9 mouse cellular contexts compared by ENCODE assay signal in genomic region chr6:148047650-148047988, GRCm38 (mm10). TPM values are rescaled to one million over a fixed set of nuclear protein-coding genes. Genes with fewer than 3 reads are reported as not detected.
DNase-seq lines count a peak whose midpoint lies in the region; ATAC-seq and TF ChIP-seq lines count a peak whose summit lies in the region.
"Had no signal": no experiment of that assay in that cellular context is flagged by ENCODE, and none has a peak within 500 bp of the region (broad histone marks: within the 10 kb centered on the region; RNA-seq: fewer than 3 reads in every experiment).

No protein-coding gene starts in this region.

- no peaks in the 10 kb centered on the region for H3K9me3 ChIP-seq in heart, embryonic 11.5 days (replicated peaks; ENCODE audit: control insufficient read depth, low read length)
- H3K9me3 ChIP-seq in ES-Bruce4 (replicated peaks; ENCODE audit: control insufficient read depth, insufficient read depth, low read length, poor library complexity, severe bottlenecking), result no peaks in the 10 kb centered on the region
- H3K9me3 ChIP-seq in hindbrain, embryonic 10.5 days, result no peaks in the 10 kb centered on the region
- H3K9me3 ChIP-seq in midbrain, embryonic 12.5 days, result no peaks in the 10 kb centered on the region
- H3K9me3 ChIP-seq in liver, embryonic 12.5 days (replicated peaks), result no peaks in the 10 kb centered on the region

- no peak for DNase-seq in heart, adult 18-20 months
- DNase-seq in hindbrain, embryonic 10.5 days (ENCODE audit: low spot score), result no peak
- DNase-seq in gastrocnemius, postnatal 14 days, result no peak
- DNase-seq: thymus, adult 18-20 months had no signal

- no peaks in the 10 kb centered on the region for H3K36me3 ChIP-seq in heart, embryonic 11.5 days (ENCODE audit: control insufficient read depth, insufficient read depth, low read length)
- H3K36me3 ChIP-seq in ES-Bruce4 (ENCODE audit: control insufficient read depth, insufficient read depth, low read length, poor library complexity, severe bottlenecking), result no peaks in the 10 kb centered on the region
- no peaks in the 10 kb centered on the region for H3K36me3 ChIP-seq in hindbrain, embryonic 10.5 days
- H3K36me3 ChIP-seq in midbrain, embryonic 12.5 days, result no peaks in the 10 kb centered on the region
- H3K36me3 ChIP-seq in liver, embryonic 12.5 days, result no peaks in the 10 kb centered on the region

- H3K9ac ChIP-seq in heart, embryonic 11.5 days (ENCODE audit: low read depth, low read length), result no peak overlapping the region
- no peak overlapping the region for H3K9ac ChIP-seq in ES-Bruce4 (ENCODE audit: low read depth, poor library complexity, severe bottlenecking)
- peak overlapping the region; percentile 41 for H3K9ac ChIP-seq in midbrain, embryonic 12.5 days (replicated peaks)
- H3K9ac ChIP-seq in liver, embryonic 12.5 days, result no peak overlapping the region

- intact Hi-C loops in gastrocnemius, postnatal 14 days (cut with DNase I; ENCODE audit: low total_unique reads), result no loop called here

- peaks cover 15% of the 10 kb centered on the region for H3K27me3 ChIP-seq in heart, embryonic 11.5 days (ENCODE audit: control insufficient read depth, insufficient read depth, low read length)
- H3K27me3 ChIP-seq in ES-Bruce4 (ENCODE audit: control insufficient read depth, insufficient read depth, low read length, poor library complexity, severe bottlenecking), result no peaks in the 10 kb centered on the region; the same call in 1 of the 2 replicates
- peaks cover 30% of the 10 kb centered on the region for H3K27me3 ChIP-seq in hindbrain, embryonic 10.5 days (ENCODE audit: insufficient read depth, poor library complexity, severe bottlenecking)
- peaks cover 5% of the 10 kb centered on the region for H3K27me3 ChIP-seq in midbrain, embryonic 12.5 days
- H3K27me3 ChIP-seq in liver, embryonic 12.5 days (replicated peaks), result peaks cover 19% of the 10 kb centered on the region

- H3K4me2 ChIP-seq in heart, embryonic 11.5 days, result peak overlapping the region; percentile 72
- H3K4me2 ChIP-seq in midbrain, embryonic 12.5 days (replicated peaks), result peak overlapping the region; percentile 68
- H3K4me2 ChIP-seq in liver, embryonic 12.5 days, result no peak overlapping the region

- no peaks in the 10 kb centered on the region for H3K4me1 ChIP-seq in heart, embryonic 11.5 days (ENCODE audit: control insufficient read depth, insufficient read depth, low read length)
- H3K4me1 ChIP-seq in ES-Bruce4 (ENCODE audit: control insufficient read depth, insufficient read depth, low read length), result no peaks in the 10 kb centered on the region
- peaks cover 9% of the 10 kb centered on the region for H3K4me1 ChIP-seq in hindbrain, embryonic 10.5 days (replicated peaks)
- peaks cover 9% of the 10 kb centered on the region; the same call in 1 of the 2 replicates for H3K4me1 ChIP-seq in midbrain, embryonic 12.5 days
- H3K4me1 ChIP-seq in liver, embryonic 12.5 days, result no peaks in the 10 kb centered on the region

- no peak overlapping the region for H3K27ac ChIP-seq in heart, embryonic 11.5 days (ENCODE audit: low read depth, low read length)
- no peak overlapping the region for H3K27ac ChIP-seq in ES-Bruce4 (ENCODE audit: insufficient read depth, low read length)
- H3K27ac ChIP-seq in hindbrain, embryonic 10.5 days, result no peak overlapping the region
- no peak overlapping the region for H3K27ac ChIP-seq in midbrain, embryonic 12.5 days (replicated peaks)
- no peak overlapping the region for H3K27ac ChIP-seq in liver, embryonic 12.5 days

- no peak for TF ChIP-seq EP300 in ES-Bruce4 (IDR thresholded peaks at IDR 0.05; ENCODE audit: insufficient read depth, low read depth, low read length)

- peak overlapping the region; percentile 44; the same call in 1 of the 2 replicates for H3K4me3 ChIP-seq in heart, embryonic 11.5 days (ENCODE audit: low read depth, low read length)
- H3K4me3 ChIP-seq in ES-Bruce4 (ENCODE audit: low read depth, low read length), result peak overlapping the region; percentile 36; the same call in 1 of the 2 replicates
- peak overlapping the region; percentile 56 for H3K4me3 ChIP-seq in hindbrain, embryonic 10.5 days
- peak overlapping the region; percentile 41 for H3K4me3 ChIP-seq in midbrain, embryonic 12.5 days
- no peak overlapping the region for H3K4me3 ChIP-seq in liver, embryonic 12.5 days

- no peak for TF ChIP-seq POLR2A in ES-Bruce4 (IDR thresholded peaks at IDR 0.05; ENCODE audit: insufficient read depth, low read length)

- no peak for ATAC-seq in heart, embryonic 11.5 days (replicated peaks; ENCODE audit: insufficient number of reproducible peaks, low FRiP score, low TSS enrichment)
- ATAC-seq in midbrain, embryonic 12.5 days (ENCODE audit: low FRiP score, low read depth), result no peak
- ATAC-seq in monocyte, adult 5-6 weeks (replicated peaks; ENCODE audit: insufficient number of reproducible peaks, low FRiP score, low TSS enrichment, poor library complexity, severe bottlenecking), result no peak
- no peak for ATAC-seq in liver, embryonic 12.5 days

- TF ChIP-seq CTCF in ES-Bruce4 (IDR thresholded peaks at IDR 0.05; ENCODE audit: low read depth, low read length), result no peak

RNA-seq across cellular contexts. Expression of gene Far2, which starts 0.6 kb away (rescaled TPM):
- 1.5 and 2.0 TPM in 2 replicates for polyA plus RNA-seq in heart, embryonic 11.5 days (2014; fragmentation: Nextera tagmentation; extraction: Ambion mirVana)
- total RNA-seq in heart, adult 18-20 months (2021), result not detected
- 0.37 TPM in 1 of 2 replicates, not detected in the other for polyA plus RNA-seq in ES-Bruce4 (2011; ENCODE audit: insufficient read depth, insufficient read length, low read depth, missing spikeins)
- polyA plus RNA-seq in hindbrain, embryonic 10.5 days (2016; fragmentation: Nextera tagmentation; extraction: Ambion mirVana), result 1.5 and 1.8 TPM in 2 replicates
- polyA plus RNA-seq in midbrain, embryonic 12.5 days (2016; fragmentation: Nextera tagmentation; extraction: Ambion mirVana), result 4.0 and 4.4 TPM in 2 replicates
- total RNA-seq in gastrocnemius, postnatal 14 days (2021), result under 1 TPM; 0.09 to 0.10 TPM
- total RNA-seq in monocyte, adult 5-6 weeks (2017), result 1.6 to 2.6 TPM (median 1.9 TPM) in 3 replicates
- polyA plus RNA-seq in liver, embryonic 12.5 days (2016; fragmentation: Nextera tagmentation; extraction: Ambion mirVana), result 0.93 and 1.3 TPM in 2 replicates
